Mouse (Mus musculus): Measurements from ENCODE around the gene Ttll13. TPM values are rescaled to one million over a fixed set of nuclear protein-coding genes. Genes with fewer than 3 reads are reported as not detected.

Ttll13 gene
- total RNA-seq (2015; ENCODE audit: low replicate concordance) (not detected in 2 replicates), total RNA-seq (2017; ENCODE audit: low replicate concordance) (1.5 TPM in 1 of 2 replicates, not detected in the other)

GRCm38 (mm10) chr7:80246148-80246721 is at the start of gene Ttll13:
Gene Ttll13 (plus strand): TSS chr7:80246376.
- peak; percentile 99 for ATAC-seq (replicated peaks; ENCODE audit: low FRiP score, poor library complexity, severe bottlenecking)

DNA sequence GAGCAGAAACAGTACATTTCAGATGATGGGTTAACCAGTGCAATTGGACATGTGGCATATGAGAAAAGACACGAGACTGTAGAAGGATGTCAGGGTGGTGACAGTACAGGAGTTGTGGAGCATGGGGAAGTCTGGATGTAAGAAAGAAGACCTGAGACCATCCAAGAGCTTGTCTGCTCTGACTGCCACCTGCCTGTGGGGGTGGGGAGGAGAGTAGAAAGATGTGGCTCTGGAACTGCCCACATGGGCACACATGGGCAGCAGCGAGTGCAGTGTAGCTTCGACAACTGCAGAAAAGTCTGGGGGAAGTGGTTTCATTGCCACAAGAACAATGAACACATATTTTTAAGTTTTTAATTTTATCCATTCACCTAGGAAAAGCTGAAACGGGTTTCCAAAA is 48.8 kb upstream of the Ttll13 start:
- ATAC-seq (replicated peaks; ENCODE audit: low FRiP score, poor library complexity, severe bottlenecking) = 0 out of 2 replicates have a peak, but pooled peaks have one; percentile 29

DNA sequence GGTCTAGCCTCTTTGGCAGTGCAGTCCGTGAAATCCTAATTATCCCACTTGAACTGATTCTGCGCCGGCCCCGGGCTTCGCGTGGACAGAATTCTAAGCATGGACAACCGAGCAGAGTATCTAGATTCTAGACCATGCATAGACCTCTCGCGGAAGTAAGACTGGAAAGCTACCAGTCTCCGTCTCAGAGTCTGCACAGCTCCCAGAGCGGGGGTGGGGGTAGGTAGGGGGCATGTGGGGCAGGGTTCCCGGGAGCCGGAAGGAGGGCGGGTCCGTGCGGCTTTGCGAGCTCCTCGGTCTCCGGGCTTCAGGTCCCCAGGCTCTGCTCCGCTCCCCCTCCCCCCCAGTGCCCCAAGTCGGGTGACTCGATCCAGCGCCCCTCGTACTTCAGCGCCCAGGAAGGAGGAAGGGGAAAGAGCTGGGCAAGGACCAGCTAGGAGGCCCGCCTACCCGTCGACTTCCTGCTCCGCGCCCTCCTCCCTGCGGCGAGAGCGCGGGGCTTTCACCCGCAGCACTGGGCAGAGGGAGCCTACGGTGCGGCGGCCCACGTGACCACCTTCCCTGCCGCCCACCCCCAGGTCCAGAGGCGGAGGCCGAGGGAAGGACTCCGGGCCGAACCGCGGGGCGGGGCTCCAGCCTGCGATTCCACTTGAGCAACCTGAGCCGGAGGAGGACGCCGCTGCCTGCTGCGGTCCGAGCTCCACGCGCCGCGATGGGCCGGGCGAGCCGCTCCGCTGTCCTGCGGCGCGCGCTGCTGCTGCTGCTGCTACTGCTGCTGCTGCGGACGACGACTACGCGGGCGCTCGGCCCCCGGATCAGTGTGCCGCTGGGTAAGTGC is 48.0 kb upstream of the Ttll13 start:
- ATAC-seq (replicated peaks; ENCODE audit: low FRiP score, poor library complexity, severe bottlenecking) = peak; percentile 54

GRCm38 (mm10) chr7:80198863-80199262 is 47.3 kb upstream of the Ttll13 start:
- peak; percentile 16; the same call in 1 of the 2 replicates for ATAC-seq (replicated peaks; ENCODE audit: low FRiP score, poor library complexity, severe bottlenecking)

DNA sequence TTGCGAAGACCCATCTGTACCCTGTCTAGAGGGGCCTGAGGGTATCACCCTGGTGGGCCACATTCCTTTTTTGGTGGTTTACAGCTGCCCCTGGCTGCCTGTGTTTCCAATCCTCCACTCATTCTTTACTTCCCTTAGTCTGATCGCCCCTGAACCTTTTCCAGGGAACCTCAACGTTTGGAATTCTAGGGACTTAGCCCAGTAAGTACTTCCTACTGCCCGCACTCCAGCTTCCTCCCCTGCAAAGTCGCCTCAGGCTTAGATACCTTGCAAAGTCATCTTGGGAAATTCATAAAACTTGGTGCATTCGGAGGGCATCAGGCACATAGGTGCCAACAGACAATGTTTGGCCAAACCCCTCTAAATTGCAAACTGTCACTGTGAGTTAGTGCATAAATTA is 46.9 kb upstream of the Ttll13 start:
- no peak for ATAC-seq (replicated peaks; ENCODE audit: low FRiP score, poor library complexity, severe bottlenecking)

GRCm38 (mm10) chr7:80199851-80200587 is 46.2 kb upstream of the Ttll13 start:
- ATAC-seq (replicated peaks; ENCODE audit: low FRiP score, poor library complexity, severe bottlenecking) = no peak

DNA sequence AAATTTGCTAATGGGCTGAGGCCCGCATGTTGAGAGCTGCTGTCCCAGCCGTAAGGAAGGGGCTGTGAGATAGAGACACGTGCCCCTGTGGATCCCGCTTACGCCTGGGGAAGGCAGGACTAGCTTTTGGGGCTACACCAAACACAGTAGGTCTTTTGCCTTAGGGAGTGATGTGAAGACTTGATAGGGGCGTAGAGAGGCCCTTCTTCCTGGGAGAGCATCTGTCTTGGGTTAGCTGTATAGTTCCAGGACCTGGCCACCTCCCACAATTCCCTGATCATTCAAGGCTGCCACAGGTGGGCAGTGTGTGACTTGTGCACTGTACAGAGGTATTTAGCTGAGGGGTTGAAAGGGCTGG is 45.6 kb upstream of the Ttll13 start:
- no peak for ATAC-seq (replicated peaks; ENCODE audit: low FRiP score, poor library complexity, severe bottlenecking)

DNA sequence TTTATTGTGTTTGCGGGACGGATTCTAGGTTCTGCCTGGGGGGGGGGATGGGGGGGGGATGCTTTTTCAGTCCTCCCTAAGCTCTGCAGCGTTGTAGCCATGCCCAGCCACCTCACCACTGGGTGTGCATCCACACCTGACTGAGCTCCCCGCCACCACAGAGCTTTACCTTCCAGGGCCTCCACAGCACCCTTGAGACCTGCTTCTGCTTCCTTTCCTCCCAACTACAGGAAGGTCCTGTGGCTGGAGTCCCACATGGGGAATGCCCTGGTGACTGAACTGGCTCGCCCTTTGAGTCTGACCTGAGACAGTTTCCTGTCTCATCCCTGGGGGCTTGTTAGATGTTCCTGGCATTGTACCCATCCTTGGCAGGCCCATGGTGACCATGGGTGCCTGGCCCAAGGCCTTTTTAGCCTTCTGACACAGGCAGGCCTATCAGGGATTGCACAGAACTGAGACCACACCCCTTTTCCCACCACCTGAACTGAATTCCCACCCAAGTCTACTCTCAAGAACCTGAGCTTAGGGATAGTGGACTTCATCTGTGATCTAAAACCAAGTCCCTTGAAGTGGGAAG is 45.1 kb upstream of the Ttll13 start:
- no peak for ATAC-seq (replicated peaks; ENCODE audit: low FRiP score, poor library complexity, severe bottlenecking)

DNA sequence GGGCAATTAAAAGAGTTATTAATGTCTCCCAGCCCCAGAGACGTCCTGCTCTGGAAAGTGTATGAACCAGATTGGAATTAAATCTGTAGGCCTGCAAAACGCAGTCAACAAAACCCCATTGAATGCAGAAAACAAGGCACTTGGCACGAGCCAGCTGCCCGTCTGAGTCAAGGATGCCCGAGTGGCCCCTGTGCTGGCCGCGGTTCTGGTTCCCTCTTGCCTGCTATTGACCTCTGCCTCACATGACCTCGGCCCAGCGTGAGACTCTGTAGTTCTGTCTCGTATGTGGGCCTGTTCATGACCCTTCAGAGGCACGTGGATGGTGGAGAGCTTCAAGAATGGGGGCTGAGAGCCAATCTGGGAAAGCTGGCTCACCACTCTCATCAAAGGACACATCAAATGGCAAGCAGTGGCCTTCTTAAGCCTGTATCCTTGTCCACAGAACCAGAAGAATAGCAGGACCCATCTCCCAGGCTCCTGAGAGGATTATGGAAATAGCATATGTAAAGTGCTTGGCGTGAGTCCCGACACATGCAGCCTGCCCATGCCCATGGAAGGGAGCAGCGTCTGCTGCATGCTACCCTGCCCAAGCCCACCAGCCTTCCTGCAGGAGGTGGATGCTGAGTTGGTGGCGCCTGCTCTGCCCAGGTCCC is 44.2 kb upstream of the Ttll13 start:
- no peak for ATAC-seq (replicated peaks; ENCODE audit: low FRiP score, poor library complexity, severe bottlenecking)

GRCm38 (mm10) chr7:80202961-80203360 is 43.2 kb upstream of the Ttll13 start:
- ATAC-seq (replicated peaks; ENCODE audit: low FRiP score, poor library complexity, severe bottlenecking) = no peak

- no peak for ATAC-seq (replicated peaks; ENCODE audit: low FRiP score, poor library complexity, severe bottlenecking)
These were observed 42.5 kb upstream of the Ttll13 start for GRCm38 (mm10) chr7:80203638-80204096.

DNA sequence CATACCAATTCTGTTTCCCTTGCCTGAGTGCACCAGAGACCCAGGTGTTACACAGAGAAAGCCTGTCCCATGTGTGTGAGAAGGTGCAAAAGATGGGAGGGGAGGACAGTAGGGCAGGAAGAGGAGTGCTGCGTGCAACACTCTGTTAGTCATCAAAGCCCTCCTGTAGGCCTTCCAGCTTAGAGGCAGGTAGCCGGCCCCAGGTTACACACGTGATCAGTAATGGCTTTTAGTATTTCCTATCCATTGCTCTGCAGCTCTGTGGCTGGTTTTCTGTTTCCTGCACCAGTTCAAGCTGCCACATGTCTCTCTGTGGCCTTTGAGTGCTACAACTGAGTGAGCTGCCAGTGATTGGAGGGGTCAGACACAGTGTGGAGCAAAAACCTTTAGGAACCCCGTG is 41.8 kb upstream of the Ttll13 start:
- no peak for ATAC-seq (replicated peaks; ENCODE audit: low FRiP score, poor library complexity, severe bottlenecking)

- ATAC-seq (replicated peaks; ENCODE audit: low FRiP score, poor library complexity, severe bottlenecking) = no peak
These were observed 41.2 kb upstream of the Ttll13 start for GRCm38 (mm10) chr7:80204961-80205360.

DNA sequence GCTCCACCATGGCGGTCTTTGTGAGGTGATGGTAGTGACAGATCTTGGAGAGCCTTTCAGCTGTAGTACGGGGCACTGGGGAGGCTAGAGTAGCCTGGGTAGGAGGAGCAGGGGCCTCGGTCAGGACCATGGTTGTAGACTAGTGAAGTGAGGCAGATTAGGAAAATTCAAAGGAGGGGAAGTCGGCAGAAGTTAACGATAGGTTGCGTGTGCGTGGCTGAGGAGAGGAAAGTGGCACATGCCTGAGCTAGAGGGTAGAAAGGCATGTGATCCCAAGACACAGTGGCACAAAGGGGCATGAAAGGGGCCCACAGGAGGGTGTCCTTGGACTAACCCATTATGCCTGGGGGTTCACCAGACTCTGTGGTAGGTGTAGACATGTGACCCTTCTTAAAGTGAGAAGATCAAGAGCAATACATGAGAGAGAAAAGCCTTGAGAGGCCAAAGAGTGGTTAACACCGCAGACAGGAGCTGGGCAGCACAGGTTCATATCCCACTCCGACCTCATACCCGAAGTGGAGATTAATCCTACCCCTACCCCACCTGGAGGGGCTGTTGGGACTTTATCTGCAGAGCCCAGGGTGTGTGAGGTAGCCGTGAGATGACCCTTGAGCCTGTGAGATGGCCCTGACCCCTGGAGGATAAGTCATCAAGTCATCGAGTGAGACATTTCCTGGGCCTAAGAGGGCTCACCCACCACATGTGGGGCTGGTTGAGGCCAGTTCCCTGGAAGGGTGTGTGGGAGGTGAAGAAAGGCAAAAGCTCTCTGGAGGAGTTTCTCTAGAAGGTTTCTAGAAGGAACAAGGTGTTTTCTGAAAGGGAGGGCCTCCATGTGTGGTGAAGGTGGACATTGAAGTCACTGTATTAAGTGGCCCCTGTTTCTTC is 40.2 kb upstream of the Ttll13 start:
- no peak for ATAC-seq (replicated peaks; ENCODE audit: low FRiP score, poor library complexity, severe bottlenecking)

DNA sequence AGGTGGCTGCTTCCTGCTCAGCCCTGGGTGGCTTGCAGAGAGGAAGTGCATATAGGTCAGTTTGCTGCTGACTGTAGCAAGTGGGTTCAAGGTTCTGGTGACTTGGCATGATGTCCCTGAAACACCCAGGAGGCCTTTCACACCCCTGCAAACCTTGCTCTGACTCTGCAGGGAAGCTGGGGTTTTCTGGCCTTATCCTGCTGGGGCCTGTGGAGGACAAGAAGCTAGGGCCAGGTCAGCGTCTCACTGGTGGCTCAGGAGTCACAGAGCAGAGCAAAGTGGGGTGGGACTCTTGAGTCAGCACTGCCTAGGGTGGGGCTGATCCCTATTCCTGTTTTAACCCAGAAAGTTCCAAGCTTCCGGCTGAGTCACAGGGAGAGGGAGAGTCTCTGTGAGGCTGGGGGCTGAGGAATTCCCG is 38.9 kb upstream of the Ttll13 start:
- peak; percentile 26 for ATAC-seq (replicated peaks; ENCODE audit: low FRiP score, poor library complexity, severe bottlenecking)

DNA sequence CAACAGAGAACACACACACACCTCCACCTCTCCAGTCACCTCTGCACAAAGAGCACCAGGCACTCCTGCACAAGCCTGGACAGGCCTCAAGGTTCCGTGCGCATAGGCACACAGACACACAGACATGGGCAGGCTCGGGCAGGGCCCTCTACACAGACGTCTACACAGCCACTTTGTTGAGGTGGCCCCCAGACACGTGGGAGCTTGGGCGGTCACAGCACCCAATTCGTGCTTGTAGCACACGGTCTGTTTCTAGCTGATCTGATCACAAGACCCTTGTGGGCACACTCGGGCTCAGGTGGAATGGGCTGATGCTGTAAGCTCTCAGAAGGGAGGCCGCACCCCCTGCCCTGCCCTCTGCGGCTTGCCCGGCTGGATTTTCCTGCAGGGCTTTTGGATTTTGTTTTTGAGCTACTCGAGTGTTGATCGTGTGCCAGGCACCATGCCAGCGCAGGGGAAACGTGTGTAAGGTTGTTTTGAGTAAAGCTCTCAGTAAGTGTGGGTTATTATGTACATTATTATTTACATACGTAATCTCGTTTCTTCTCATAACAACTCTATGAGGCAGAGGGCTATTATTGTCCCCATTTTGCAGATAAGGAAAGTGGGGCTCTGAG is 38.0 kb upstream of the Ttll13 start:
- peak; percentile 6 for ATAC-seq (replicated peaks; ENCODE audit: low FRiP score, poor library complexity, severe bottlenecking)

DNA sequence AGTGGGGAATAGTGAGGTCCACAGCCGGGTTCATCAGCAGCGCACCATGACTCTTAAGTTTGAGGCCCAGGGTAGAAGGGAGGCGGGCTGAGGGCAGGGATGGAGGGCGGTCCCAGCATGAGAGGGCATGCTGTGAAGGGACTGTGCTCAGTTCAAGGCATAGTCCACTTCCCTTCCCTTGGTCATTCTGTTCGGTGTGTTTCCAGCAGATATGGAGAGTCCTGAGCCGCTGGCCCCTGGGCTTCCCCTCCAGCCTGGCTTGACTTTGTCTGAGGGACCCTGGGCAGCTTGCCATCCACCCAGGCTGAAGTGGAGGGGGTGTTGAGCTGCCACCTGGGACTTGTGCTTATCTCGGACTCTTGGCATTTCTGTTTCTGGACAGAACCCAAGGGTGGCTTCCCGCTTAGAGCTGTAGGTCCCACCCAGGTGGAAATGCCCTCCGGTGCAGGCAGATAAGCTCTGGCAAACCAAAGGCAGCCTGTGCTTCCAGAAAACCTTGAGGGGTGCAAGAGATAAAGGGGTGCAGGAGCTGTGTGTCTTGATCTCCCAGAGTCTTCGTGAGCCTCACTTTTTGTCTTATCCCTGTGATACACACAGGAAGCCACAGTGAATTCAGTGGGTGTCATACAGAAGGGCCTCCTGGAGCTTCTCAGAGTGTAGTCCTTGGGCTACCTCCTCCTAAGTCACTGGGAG is 37.3 kb upstream of the Ttll13 start:
- ATAC-seq (replicated peaks; ENCODE audit: low FRiP score, poor library complexity, severe bottlenecking) = peak; percentile 76

- no peak for ATAC-seq (replicated peaks; ENCODE audit: low FRiP score, poor library complexity, severe bottlenecking)
These were observed 36.5 kb upstream of the Ttll13 start for GRCm38 (mm10) chr7:80209669-80210068.

Data from erythroblast, adult 5-6 weeks (primary cell).